Mouse (Mus musculus) midbrain, embryonic 10.5 days (tissue): ENCODE data around the gene Zfp950. TPM values are rescaled to one million over a fixed set of nuclear protein-coding genes. Genes with fewer than 3 reads are reported as not detected.
A peak's percentile ranks its signal among the peaks of the same experiment; 100 is the strongest.
"Not testable (repeated sequence)": the region's sequence is repeated elsewhere in the genome, so short reads cannot be mapped to it uniquely, and the experiment has no call there.

Experiments
- DNase-seq: peaks from one replicate; pipeline ENCODE4 v3.0.0-alpha.2; 2017; ENCODE audit warnings: low spot score
- H3K27ac ChIP-seq: fragments of 300-500 bp; sonication (generic); replicated peaks from 2 replicates; pipeline ENCODE4 v1.5.1; 2016; ENCODE audit warnings: mild to moderate bottlenecking
- H3K27me3 ChIP-seq: fragments of 300-500 bp; sonication (generic); 2 replicates; pipeline ENCODE4 v1.6.1; 2016; ENCODE audit warnings: low read depth, mild to moderate bottlenecking; ENCODE audit not compliant: poor library complexity, severe bottlenecking
- H3K36me3 ChIP-seq: fragments of 300-500 bp; sonication (generic); 2 replicates; pipeline ENCODE4 v1.6.1; 2016; ENCODE audit warnings: mild to moderate bottlenecking, moderate library complexity
- H3K4me1 ChIP-seq: fragments of 300-500 bp; sonication (generic); 2 replicates; pipeline ENCODE4 v1.6.1; 2016
- H3K4me3 ChIP-seq: fragments of 300-500 bp; sonication (generic); 2 replicates; pipeline ENCODE4 v1.5.1; 2016; ENCODE audit warnings: mild to moderate bottlenecking, moderate library complexity
- H3K9me3 ChIP-seq: fragments of 300-500 bp; sonication (generic); replicated peaks from 2 replicates; pipeline ENCODE4 v1.6.1; 2016; ENCODE audit warnings: mild to moderate bottlenecking
- WGBS: fragments of 180-500 bp; shearing (Covaris S2); methylation state at CpG from one replicate; pipeline ENCODE4 v1.1.7; 2016; 5-methylcytosine and 5-hydroxymethylcytosine counted together
- polyA plus RNA-seq: library from polyadenylated mRNA; unstranded; fragments of >200 nt; fragmentation: Nextera tagmentation; extraction: Ambion mirVana; gene quantifications from 2 replicates; pipeline ENCODE4 v1.2.1, GENCODE M21; 2016

The Zfp950 gene
- polyA plus RNA-seq: 25.2 and 30.1 TPM in 2 replicates

DNA sequence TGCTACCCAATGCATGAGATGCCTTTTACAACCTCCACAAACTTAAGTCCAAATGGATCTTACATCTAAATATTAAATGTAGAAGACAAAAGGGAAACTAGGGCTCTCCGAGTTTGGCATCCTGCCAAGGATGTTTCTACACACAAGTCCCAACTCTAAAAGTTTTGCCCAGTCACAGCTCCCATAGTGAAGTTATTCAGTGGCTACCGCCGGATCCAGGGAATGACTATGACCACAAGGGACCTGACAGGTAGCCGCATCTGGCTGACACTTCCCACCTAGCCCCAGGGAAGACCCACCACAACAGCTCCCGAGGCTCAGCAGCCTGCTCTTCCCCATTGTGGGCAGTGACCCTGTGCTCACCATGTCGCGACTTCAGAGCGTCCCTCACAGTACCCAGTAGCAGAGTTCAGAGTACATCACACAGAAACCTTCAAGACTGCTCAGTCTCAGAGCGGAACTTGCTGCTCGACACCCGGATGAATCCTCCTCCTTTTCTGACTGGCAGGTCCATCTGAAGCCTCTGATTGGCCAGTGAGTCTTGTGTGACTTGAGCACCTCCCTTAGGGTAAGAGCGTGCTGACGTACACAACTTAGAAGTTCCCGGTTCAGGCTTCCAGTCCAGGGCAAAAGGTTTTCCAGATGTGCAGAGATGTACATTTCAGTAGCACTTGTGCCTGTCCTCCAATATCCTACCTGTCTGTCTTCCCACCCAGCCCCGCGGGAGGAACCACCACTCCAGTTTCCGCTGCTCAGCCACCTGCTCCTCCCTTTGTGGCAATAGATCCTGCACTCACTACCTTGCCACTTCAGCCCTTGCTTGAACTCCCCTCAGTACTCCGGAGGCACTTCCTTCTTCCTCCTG lies at the start of gene Zfp950:
Zfp950 (minus strand) TSS at position 499 of the 865 bp plus-strand sequence.
- under 1% methylated on average over 18 of the region's 18 CpGs for WGBS
- H3K27me3 ChIP-seq: no peaks in the 10 kb centered on the region

DNA sequence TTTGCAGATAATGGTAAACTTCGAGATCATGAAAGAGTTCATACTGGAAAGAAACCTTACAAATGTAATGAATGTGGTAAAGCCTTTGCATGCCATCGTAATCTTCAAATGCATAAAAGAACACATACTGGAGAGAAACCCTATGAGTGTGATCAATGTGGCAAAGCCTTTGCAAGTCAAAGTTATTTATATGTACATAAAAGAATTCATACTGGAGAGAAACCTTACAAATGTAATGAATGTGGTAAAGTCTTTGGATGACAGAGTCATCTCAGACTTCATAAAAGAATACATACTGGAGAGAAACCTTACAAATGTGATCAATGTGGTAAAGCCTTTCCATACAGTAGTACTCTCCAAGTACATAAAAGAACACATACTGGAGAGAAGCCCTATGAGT lies 43.0 kb upstream of the Zfp950 start, which contains the start of gene Gm6020:
Gm6020 (plus strand) TSS at position 301 of the 400 bp plus-strand sequence.
- WGBS: 87% methylated on average over 2 of the region's 2 CpGs
- H3K27ac ChIP-seq, DNase-seq, H3K36me3 ChIP-seq, H3K4me1 ChIP-seq, H3K27me3 ChIP-seq, H3K4me3 ChIP-seq: not testable (repeated sequence)
- peaks cover 36% of the 10 kb centered on the region for H3K9me3 ChIP-seq

More for the DNA sequence above, at the start of gene Zfp950:
- no peaks in the 10 kb centered on the region for H3K9me3 ChIP-seq
- peak within 1 kb of the TSS; percentile 73 for H3K27ac ChIP-seq
- H3K36me3 ChIP-seq: peaks cover 10% of the 10 kb centered on the region; the same call in 1 of the 2 replicates
- peak; percentile 83 for DNase-seq
- H3K4me1 ChIP-seq: peaks cover 17% of the 10 kb centered on the region
- H3K4me3 ChIP-seq: peak within 1 kb of the TSS; percentile 85

DNA sequence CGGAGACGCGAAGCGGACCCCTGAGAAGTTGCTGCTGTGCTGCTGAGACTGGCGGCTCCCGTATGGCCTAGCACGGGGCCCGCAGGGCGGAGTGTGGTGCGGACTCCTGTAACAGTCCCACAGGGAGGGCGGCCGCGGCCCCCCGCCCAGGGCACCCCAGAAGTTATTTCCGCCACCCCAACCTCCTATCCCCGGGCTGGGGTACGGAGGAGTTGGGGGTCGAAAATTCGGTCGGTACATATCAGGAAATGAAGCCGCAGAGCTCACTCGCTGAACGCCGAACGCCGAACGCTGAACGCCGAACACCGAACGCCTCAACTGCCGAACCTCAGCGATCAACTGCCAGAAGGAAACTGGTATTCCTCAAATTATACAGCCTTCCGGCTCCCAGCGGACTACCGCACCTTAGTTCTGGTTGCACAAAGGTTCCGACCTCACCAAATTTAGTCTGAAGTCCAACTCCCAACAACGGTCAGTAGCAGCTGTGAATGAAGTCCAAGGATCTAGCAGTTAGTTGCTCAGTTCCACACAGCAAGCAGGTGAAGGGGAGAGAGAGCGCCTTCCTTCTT lies 35.2 kb upstream of the Zfp950 start, which contains the start of gene Gm7102:
Gm7102 (minus strand) TSS at position 554 of the 569 bp plus-strand sequence.
- peak; percentile 20 for DNase-seq
- Histone ChIP-seq H3K27me3 (peaks cover 7% of the 10 kb centered on the region; the same call in 1 of the 2 replicates), H3K27ac (no peak within 1 kb of the TSS), H3K4me1 (no peaks in the 10 kb centered on the region), H3K4me3 (peak within 1 kb of the TSS; percentile 48), H3K9me3 (peaks cover 8% of the 10 kb centered on the region), H3K36me3 (no peaks in the 10 kb centered on the region)
- 30% methylated on average over 39 of the region's 39 CpGs for WGBS

DNA sequence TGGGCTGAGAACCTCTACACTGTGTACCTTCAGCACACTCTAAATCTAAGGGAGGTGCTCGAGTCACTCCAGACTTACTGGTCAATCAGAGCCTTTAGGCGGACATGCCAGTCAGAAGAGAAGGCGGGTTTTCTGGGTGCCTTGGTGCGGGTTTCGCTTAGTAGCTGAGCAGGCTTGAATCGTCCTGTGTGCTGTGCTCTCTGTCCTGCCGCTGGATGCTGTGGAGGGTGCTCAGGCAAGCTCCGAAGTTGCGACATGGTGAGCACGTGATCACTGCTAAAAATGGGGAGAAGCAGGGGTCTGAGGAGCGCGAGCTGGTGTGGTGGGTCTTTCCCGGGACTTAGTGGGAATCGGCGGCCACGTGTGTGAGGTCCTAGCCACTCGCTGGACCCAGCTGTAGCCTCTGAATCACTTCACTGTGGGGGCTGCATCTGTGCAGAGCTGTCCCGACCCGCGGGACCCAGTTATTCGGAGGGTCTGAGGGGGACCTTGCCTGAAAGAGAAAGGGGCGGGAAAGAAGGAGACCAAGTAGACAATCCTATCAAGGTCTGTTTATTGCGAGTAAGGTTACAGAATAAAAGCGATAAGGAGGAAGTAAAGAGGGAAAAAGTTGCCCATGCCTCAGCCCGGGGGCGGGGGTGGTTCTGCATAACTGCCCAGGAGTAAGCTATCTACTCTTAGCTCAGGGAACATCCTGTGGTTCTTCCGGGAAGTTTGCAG lies 11.2 kb upstream of the Zfp950 start:
- peaks cover 10% of the 10 kb centered on the region for H3K4me1 ChIP-seq
- peak overlapping the region; percentile 72 for H3K27ac ChIP-seq
- H3K27me3 ChIP-seq: peaks cover 13% of the 10 kb centered on the region
- H3K4me3 ChIP-seq: peak overlapping the region; percentile 57
- H3K36me3 ChIP-seq: no peaks in the 10 kb centered on the region
- no peaks in the 10 kb centered on the region for H3K9me3 ChIP-seq
- WGBS: 7% methylated on average over 27 of the region's 27 CpGs
- peak; percentile 45 for DNase-seq

DNA sequence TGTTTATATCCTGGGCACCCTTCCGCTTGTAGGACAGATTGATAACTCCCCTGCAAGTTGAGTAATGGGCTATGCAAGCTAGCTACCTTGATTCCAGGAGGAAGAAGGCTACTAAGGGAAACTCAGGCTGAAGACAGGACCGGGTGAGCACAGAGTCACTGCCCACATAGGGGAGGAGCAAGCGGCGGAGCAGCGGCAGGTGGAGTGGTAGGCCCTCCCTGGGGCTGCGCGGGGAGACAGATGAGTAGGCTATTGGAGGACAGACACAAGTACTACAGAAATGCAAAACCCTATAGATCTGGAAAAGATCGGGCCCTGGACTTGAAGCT lies 10.7 kb upstream of the Zfp950 start:
- 8% methylated on average over 8 of the region's 8 CpGs for WGBS
- peak overlapping the region; percentile 57 for H3K4me3 ChIP-seq
- no peaks in the 10 kb centered on the region for H3K36me3 ChIP-seq
- peak; percentile 45 for DNase-seq
- no peaks in the 10 kb centered on the region for H3K9me3 ChIP-seq
- H3K27ac ChIP-seq: peak overlapping the region; percentile 72
- peaks cover 13% of the 10 kb centered on the region for H3K27me3 ChIP-seq
- H3K4me1 ChIP-seq: peaks cover 10% of the 10 kb centered on the region

DNA sequence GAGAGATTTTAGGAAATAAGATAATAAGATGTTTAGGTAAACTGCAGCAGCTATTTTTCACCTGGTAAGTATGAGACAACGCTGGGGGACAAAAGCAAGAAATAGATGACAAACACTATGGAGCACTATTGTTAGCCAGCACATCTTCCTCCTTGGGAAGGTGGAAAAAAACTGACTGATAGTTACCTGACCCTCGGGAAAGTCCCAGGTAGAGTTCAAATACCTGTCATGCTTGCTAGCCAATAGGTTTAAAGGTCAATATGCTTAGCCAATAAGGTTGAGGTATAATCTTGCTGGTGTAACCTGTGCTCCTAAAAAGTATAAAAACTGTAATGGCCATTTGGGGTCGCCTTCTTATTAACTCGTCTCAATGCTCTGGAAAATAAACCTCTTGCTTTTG lies 659 bp upstream of the Zfp950 start:
- 23% methylated on average over 4 of the region's 4 CpGs for WGBS
- DNase-seq: no peak
- peak overlapping the region; percentile 73 for H3K27ac ChIP-seq

DNA sequence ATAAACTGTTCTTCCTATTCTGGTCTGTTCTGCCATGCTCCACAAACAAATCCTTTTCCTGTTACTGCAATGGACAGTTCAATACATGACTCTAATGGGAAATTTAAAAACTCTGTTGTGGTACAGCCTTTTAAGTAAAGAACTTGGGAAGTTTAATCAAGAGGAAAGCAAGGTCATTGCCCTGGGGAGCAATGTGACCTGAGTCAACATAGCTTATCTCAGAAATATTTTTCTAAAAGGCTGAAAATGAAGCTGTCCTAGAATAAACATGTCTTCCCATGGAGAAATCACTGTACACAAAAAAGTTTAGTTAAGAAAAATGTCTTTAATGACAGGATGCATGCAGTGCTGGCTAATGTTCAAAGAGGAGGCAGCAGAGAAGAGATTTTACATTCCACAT lies 2.0 kb downstream of the Zfp950 start:
- Histone ChIP-seq H3K27ac (no peak overlapping the region), H3K27me3 (no peaks in the 10 kb centered on the region), H3K36me3 (peaks cover 14% of the 10 kb centered on the region; the same call in 1 of the 2 replicates), H3K9me3 (no peaks in the 10 kb centered on the region), H3K4me1 (peaks cover 17% of the 10 kb centered on the region), H3K4me3 (no peak overlapping the region)
- DNase-seq: no peak

More for the DNA sequence above, 659 bp upstream of the Zfp950 start:
- Histone ChIP-seq H3K27me3 (no peaks in the 10 kb centered on the region), H3K4me1 (peaks cover 17% of the 10 kb centered on the region), H3K4me3 (peak overlapping the region; percentile 85), H3K36me3 (peaks cover 6% of the 10 kb centered on the region; the same call in 1 of the 2 replicates), H3K9me3 (no peaks in the 10 kb centered on the region)

DNA sequence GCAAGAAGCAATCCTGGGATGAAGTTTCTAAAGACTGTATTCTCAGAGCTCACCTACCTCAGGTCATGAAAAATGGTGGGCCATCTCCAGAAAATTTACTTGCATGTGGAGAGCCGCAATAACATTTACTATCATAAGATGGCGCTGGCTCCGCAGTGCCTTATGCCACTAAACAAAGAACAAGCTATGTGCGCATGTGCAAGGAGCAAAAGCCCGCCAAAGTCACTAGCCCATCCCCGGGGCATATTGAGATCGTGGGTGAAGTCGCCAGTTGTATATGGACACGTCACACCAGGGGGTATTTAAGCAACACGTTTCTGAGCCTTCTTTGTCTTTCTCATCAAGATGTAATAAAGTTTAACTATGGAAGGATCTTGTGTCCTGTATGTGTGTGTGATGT lies 9.5 kb downstream of the Zfp950 start:
- H3K27ac ChIP-seq: no peak overlapping the region
- H3K36me3 ChIP-seq: peaks cover 29% of the 10 kb centered on the region
- H3K4me3 ChIP-seq: no peak overlapping the region
- peaks cover 7% of the 10 kb centered on the region; the same call in 1 of the 2 replicates for H3K9me3 ChIP-seq
- 90% methylated on average over 10 of the region's 10 CpGs for WGBS
- DNase-seq: no peak
- H3K27me3 ChIP-seq: no peaks in the 10 kb centered on the region
- H3K4me1 ChIP-seq: no peaks in the 10 kb centered on the region

DNA sequence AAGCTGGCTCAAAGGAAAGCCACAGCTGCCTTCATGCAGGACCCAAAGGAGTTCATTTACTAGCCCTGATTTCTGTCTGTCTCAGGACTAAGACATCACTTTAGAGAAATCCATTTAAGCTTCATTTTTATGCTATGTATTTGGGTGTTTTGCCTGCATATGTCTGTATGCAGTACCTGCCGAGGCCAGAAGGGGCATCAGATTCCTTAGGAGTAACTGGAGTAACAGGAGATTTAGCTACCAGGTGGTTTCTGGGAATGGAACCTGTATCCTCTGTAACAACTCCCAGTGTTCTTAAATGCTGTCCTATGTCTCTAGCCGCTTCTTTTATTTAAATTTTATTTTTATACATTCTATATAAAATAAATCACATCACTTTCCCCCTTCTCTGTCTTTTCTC lies 30.5 kb downstream of the Zfp950 start:
- H3K27ac ChIP-seq: no peak overlapping the region
- H3K36me3 ChIP-seq: no peaks in the 10 kb centered on the region; the same call in 1 of the 2 replicates
- peaks cover 8% of the 10 kb centered on the region for H3K9me3 ChIP-seq
- DNase-seq: no peak
- no peak overlapping the region for H3K4me3 ChIP-seq
- no peaks in the 10 kb centered on the region for H3K4me1 ChIP-seq
- 43% methylated on average over 2 of the region's 2 CpGs for WGBS
- H3K27me3 ChIP-seq: no peaks in the 10 kb centered on the region

DNA sequence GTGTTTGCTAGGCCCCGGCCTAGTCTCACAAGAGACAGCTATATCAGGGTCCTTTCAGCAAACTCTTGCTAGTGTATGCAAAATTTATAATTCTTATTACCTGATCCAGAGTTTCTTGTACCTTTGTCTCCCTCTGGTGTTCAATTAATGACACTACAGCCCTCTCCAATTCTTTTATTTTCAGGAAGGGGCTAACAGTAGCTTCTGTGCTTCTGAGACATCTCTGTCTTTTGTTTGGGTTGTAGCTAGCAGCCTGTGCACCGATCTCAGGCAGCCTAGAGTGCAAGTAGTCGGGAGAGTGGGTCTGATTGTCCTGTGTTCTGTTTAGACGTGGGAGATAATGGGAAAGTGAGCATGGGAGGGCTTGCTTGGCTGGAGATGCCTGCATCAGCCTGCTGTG lies 42.9 kb downstream of the Zfp950 start:
- H3K27ac ChIP-seq: no peak overlapping the region
- H3K9me3 ChIP-seq: no peaks in the 10 kb centered on the region
- H3K36me3 ChIP-seq: 0 out of 2 replicates have a peak, but pooled peaks cover 3% of the 10 kb centered on the region
- no peak overlapping the region for H3K4me3 ChIP-seq
- no peaks in the 10 kb centered on the region for H3K27me3 ChIP-seq
- DNase-seq: no peak
- no peaks in the 10 kb centered on the region for H3K4me1 ChIP-seq
- WGBS: 29% methylated on average over 4 of the region's 4 CpGs

DNA sequence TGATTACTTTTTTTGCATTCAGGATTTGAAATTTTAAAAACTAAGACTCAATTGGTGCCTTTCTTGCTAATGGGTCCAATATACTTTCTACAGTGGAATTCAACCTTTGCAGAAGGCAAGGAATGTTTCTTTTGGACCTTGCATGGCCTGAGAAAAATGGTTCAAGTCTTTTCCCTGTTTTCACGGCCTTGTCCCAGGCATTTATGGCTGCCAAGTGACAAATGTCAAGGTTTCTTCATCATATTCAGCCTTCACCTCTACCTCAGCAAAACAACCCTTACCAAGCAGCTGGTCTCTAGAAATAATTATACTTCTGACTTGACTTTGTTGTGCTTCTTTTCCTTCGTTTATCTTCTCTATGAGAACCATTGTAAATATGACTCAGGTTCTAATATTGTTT lies 43.9 kb downstream of the Zfp950 start:
- Histone ChIP-seq H3K9me3 (no peaks in the 10 kb centered on the region), H3K4me1 (no peaks in the 10 kb centered on the region), H3K27ac (no peak overlapping the region), H3K4me3 (no peak overlapping the region), H3K36me3 (0 out of 2 replicates have a peak, but pooled peaks cover 3% of the 10 kb centered on the region), H3K27me3 (no peaks in the 10 kb centered on the region)
- no peak for DNase-seq
- 83% methylated on average over 2 of the region's 2 CpGs for WGBS

DNA sequence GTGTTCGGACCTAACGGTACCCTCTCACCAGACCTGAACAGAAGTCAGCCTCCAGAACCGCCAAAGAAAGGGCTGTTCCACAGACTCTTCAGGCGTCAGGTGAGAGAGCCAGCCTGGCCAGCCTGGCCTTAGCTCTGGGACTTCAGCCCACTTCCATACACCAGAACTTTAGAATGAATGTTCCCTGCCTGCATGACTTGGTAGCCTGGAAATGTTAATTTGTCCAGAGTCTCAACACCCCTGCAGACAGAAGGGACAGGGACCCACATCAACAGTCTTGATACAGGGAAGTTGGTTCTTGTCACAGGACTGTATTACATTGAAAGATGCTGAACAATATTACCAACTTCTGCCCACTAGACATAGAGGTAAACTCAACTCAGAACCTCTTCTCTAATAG lies 50.1 kb downstream of the Zfp950 start:
- Histone ChIP-seq H3K36me3 (0 out of 2 replicates have a peak, but pooled peaks cover 3% of the 10 kb centered on the region), H3K4me3 (no peak overlapping the region), H3K27me3 (no peaks in the 10 kb centered on the region), H3K27ac (no peak overlapping the region), H3K4me1 (no peaks in the 10 kb centered on the region), H3K9me3 (no peaks in the 10 kb centered on the region)
- DNase-seq: no peak
- 91% methylated on average over 4 of the region's 4 CpGs for WGBS
